Mouse (Mus musculus): Measurements from ENCODE around the gene Fgd2. TPM values are rescaled to one million over a fixed set of nuclear protein-coding genes. Genes with fewer than 3 reads are reported as not detected.

The Fgd2 gene
- polyA plus RNA-seq, 1 experiment from 2014 or later, result 2.4 TPM

GRCm38 (mm10) chr17:29415761-29416662 lies 55.3 kb downstream of the Fgd2 start:
- DNase-seq (ENCODE audit: low spot score), result peak; percentile 81
- Histone ChIP-seq H3K9me3 (ENCODE audit: control insufficient read depth, low read length) (no peaks in the 10 kb centered on the region), H3K4me3 (ENCODE audit: low read depth, low read length) (no peak overlapping the region), H3K27ac (ENCODE audit: low read depth, low read length) (no peak overlapping the region), H3K9ac (ENCODE audit: low read length) (peak overlapping the region; percentile 55), H3K36me3 (ENCODE audit: control insufficient read depth, insufficient read depth, low read length) (no peaks in the 10 kb centered on the region), H3K4me2 (ENCODE audit: low read depth, low read length, severe bottlenecking) (peak overlapping the region; percentile 46), H3K27me3 (ENCODE audit: control insufficient read depth, insufficient read depth, low read length) (no peaks in the 10 kb centered on the region; the same call in 1 of the 2 replicates), H3K4me1 (replicated peaks; ENCODE audit: control insufficient read depth, insufficient read depth, low read length) (peaks cover 11% of the 10 kb centered on the region)
- ATAC-seq (replicated peaks; ENCODE audit: low FRiP score), result peak; percentile 65; the same call in 1 of the 2 replicates
- WGBS, result 7% methylated on average over 31 of the region's 31 CpGs

GRCm38 (mm10) chr17:29416757-29417156 lies 56.0 kb downstream of the Fgd2 start:
- Histone ChIP-seq H3K27ac (ENCODE audit: low read depth, low read length) (no peak overlapping the region), H3K36me3 (ENCODE audit: control insufficient read depth, insufficient read depth, low read length) (no peaks in the 10 kb centered on the region), H3K9me3 (ENCODE audit: control insufficient read depth, low read length) (no peaks in the 10 kb centered on the region), H3K4me1 (replicated peaks; ENCODE audit: control insufficient read depth, insufficient read depth, low read length) (peaks cover 11% of the 10 kb centered on the region), H3K4me3 (ENCODE audit: low read depth, low read length) (no peak overlapping the region), H3K9ac (ENCODE audit: low read length) (no peak overlapping the region), H3K4me2 (ENCODE audit: low read depth, low read length, severe bottlenecking) (no peak overlapping the region), H3K27me3 (ENCODE audit: control insufficient read depth, insufficient read depth, low read length) (no peaks in the 10 kb centered on the region; the same call in 1 of the 2 replicates)
- ATAC-seq (replicated peaks; ENCODE audit: low FRiP score) (no peak), DNase-seq (ENCODE audit: low spot score) (no peak)
- WGBS, result 54% methylated on average over 5 of the region's 5 CpGs

- Histone ChIP-seq H3K36me3 (ENCODE audit: control insufficient read depth, insufficient read depth, low read length) (no peaks in the 10 kb centered on the region), H3K4me1 (replicated peaks; ENCODE audit: control insufficient read depth, insufficient read depth, low read length) (peaks cover 11% of the 10 kb centered on the region), H3K4me2 (ENCODE audit: low read depth, low read length, severe bottlenecking) (no peak overlapping the region), H3K27ac (ENCODE audit: low read depth, low read length) (no peak overlapping the region), H3K27me3 (ENCODE audit: control insufficient read depth, insufficient read depth, low read length) (no peaks in the 10 kb centered on the region; the same call in 1 of the 2 replicates), H3K4me3 (ENCODE audit: low read depth, low read length) (no peak overlapping the region), H3K9me3 (ENCODE audit: control insufficient read depth, low read length) (no peaks in the 10 kb centered on the region), H3K9ac (ENCODE audit: low read length) (no peak overlapping the region)
- WGBS, result 79% methylated on average over 3 of the region's 3 CpGs
- ATAC-seq (replicated peaks; ENCODE audit: low FRiP score), result no peak
- DNase-seq (ENCODE audit: low spot score), result no peak
Observed at GRCm38 (mm10) chr17:29418758-29419380, 58.2 kb downstream of the Fgd2 start.

GRCm38 (mm10) chr17:29419976-29420739 lies 59.4 kb downstream of the Fgd2 start:
- H3K9ac ChIP-seq (ENCODE audit: low read length), result no peak overlapping the region
- H3K36me3 ChIP-seq (ENCODE audit: control insufficient read depth, insufficient read depth, low read length), result no peaks in the 10 kb centered on the region
- H3K4me1 ChIP-seq (replicated peaks; ENCODE audit: control insufficient read depth, insufficient read depth, low read length), result peaks cover 11% of the 10 kb centered on the region
- WGBS, result 85% methylated on average over 12 of the region's 12 CpGs
- H3K4me3 ChIP-seq (ENCODE audit: low read depth, low read length), result no peak overlapping the region
- ATAC-seq (replicated peaks; ENCODE audit: low FRiP score) (no peak), DNase-seq (ENCODE audit: low spot score) (no peak)
- no peak overlapping the region for H3K4me2 ChIP-seq (ENCODE audit: low read depth, low read length, severe bottlenecking)
- H3K27ac ChIP-seq (ENCODE audit: low read depth, low read length), result no peak overlapping the region
- no peaks in the 10 kb centered on the region; the same call in 1 of the 2 replicates for H3K27me3 ChIP-seq (ENCODE audit: control insufficient read depth, insufficient read depth, low read length)
- H3K9me3 ChIP-seq (ENCODE audit: control insufficient read depth, low read length), result no peaks in the 10 kb centered on the region

- Histone ChIP-seq H3K4me1 (replicated peaks; ENCODE audit: control insufficient read depth, insufficient read depth, low read length) (peaks cover 2% of the 10 kb centered on the region), H3K4me2 (ENCODE audit: low read depth, low read length, severe bottlenecking) (no peak overlapping the region), H3K9ac (ENCODE audit: low read length) (no peak overlapping the region), H3K27ac (ENCODE audit: low read depth, low read length) (no peak overlapping the region), H3K4me3 (ENCODE audit: low read depth, low read length) (no peak overlapping the region), H3K36me3 (ENCODE audit: control insufficient read depth, insufficient read depth, low read length) (no peaks in the 10 kb centered on the region), H3K27me3 (ENCODE audit: control insufficient read depth, insufficient read depth, low read length) (no peaks in the 10 kb centered on the region), H3K9me3 (ENCODE audit: control insufficient read depth, low read length) (no peaks in the 10 kb centered on the region)
- DNase-seq (ENCODE audit: low spot score) (no peak), ATAC-seq (replicated peaks; ENCODE audit: low FRiP score) (no peak)
- 81% methylated on average over 3 of the region's 3 CpGs for WGBS
Observed at GRCm38 (mm10) chr17:29421319-29421718, 60.6 kb downstream of the Fgd2 start.

- no peak overlapping the region for H3K4me2 ChIP-seq (ENCODE audit: low read depth, low read length, severe bottlenecking)
- no peak for ATAC-seq (replicated peaks; ENCODE audit: low FRiP score)
- H3K36me3 ChIP-seq (ENCODE audit: control insufficient read depth, insufficient read depth, low read length), result no peaks in the 10 kb centered on the region
- no peak for DNase-seq (ENCODE audit: low spot score)
- no peak overlapping the region for H3K4me3 ChIP-seq (ENCODE audit: low read depth, low read length)
- H3K27ac ChIP-seq (ENCODE audit: low read depth, low read length), result no peak overlapping the region
- H3K9ac ChIP-seq (ENCODE audit: low read length), result no peak overlapping the region
- WGBS, result 79% methylated on average over 6 of the region's 6 CpGs
- H3K9me3 ChIP-seq (ENCODE audit: control insufficient read depth, low read length), result no peaks in the 10 kb centered on the region
- H3K4me1 ChIP-seq (replicated peaks; ENCODE audit: control insufficient read depth, insufficient read depth, low read length), result no peaks in the 10 kb centered on the region
- H3K27me3 ChIP-seq (ENCODE audit: control insufficient read depth, insufficient read depth, low read length), result no peaks in the 10 kb centered on the region
Observed at GRCm38 (mm10) chr17:29422337-29422736, 61.6 kb downstream of the Fgd2 start.

GRCm38 (mm10) chr17:29422912-29423504 lies 62.3 kb downstream of the Fgd2 start:
- ATAC-seq (replicated peaks; ENCODE audit: low FRiP score), result no peak

GRCm38 (mm10) chr17:29423991-29424390 lies 63.3 kb downstream of the Fgd2 start:
- Histone ChIP-seq H3K36me3 (ENCODE audit: control insufficient read depth, insufficient read depth, low read length) (no peaks in the 10 kb centered on the region), H3K4me3 (ENCODE audit: low read depth, low read length) (no peak overlapping the region), H3K4me2 (ENCODE audit: low read depth, low read length, severe bottlenecking) (no peak overlapping the region), H3K4me1 (replicated peaks; ENCODE audit: control insufficient read depth, insufficient read depth, low read length) (no peaks in the 10 kb centered on the region), H3K27ac (ENCODE audit: low read depth, low read length) (no peak overlapping the region), H3K27me3 (ENCODE audit: control insufficient read depth, insufficient read depth, low read length) (no peaks in the 10 kb centered on the region), H3K9me3 (ENCODE audit: control insufficient read depth, low read length) (no peaks in the 10 kb centered on the region), H3K9ac (ENCODE audit: low read length) (no peak overlapping the region)
- 92% methylated on average over 2 of the region's 2 CpGs for WGBS
- DNase-seq (ENCODE audit: low spot score), result no peak
- ATAC-seq (replicated peaks; ENCODE audit: low FRiP score), result no peak

More at GRCm38 (mm10) chr17:29422912-29423504, 62.3 kb downstream of the Fgd2 start:
- Histone ChIP-seq H3K27me3 (ENCODE audit: control insufficient read depth, insufficient read depth, low read length) (no peaks in the 10 kb centered on the region), H3K9me3 (ENCODE audit: control insufficient read depth, low read length) (no peaks in the 10 kb centered on the region), H3K9ac (ENCODE audit: low read length) (no peak overlapping the region), H3K4me3 (ENCODE audit: low read depth, low read length) (no peak overlapping the region), H3K27ac (ENCODE audit: low read depth, low read length) (no peak overlapping the region), H3K36me3 (ENCODE audit: control insufficient read depth, insufficient read depth, low read length) (no peaks in the 10 kb centered on the region), H3K4me1 (replicated peaks; ENCODE audit: control insufficient read depth, insufficient read depth, low read length) (no peaks in the 10 kb centered on the region), H3K4me2 (ENCODE audit: low read depth, low read length, severe bottlenecking) (no peak overlapping the region)
- 85% methylated on average over 8 of the region's 8 CpGs for WGBS
- no peak for DNase-seq (ENCODE audit: low spot score)

Data from forebrain, embryonic 11.5 days (tissue).